Comparison of ENCODE assay signal across 8 mouse cellular contexts in genomic region chr15:12211577-12211976, GRCm38 (mm10). TPM values are rescaled to one million over a fixed set of nuclear protein-coding genes. Genes with fewer than 3 reads are reported as not detected.
DNase-seq lines count a peak whose midpoint lies in the region; ATAC-seq and TF ChIP-seq lines count a peak whose summit lies in the region.

No protein-coding gene starts in this region.

- H3K36me3 ChIP-seq in hindbrain, embryonic 14.5 days (replicated peaks; ENCODE audit: control insufficient read depth, insufficient read depth), result no peaks in the 10 kb centered on the region
- no peaks in the 10 kb centered on the region for H3K36me3 ChIP-seq in hindbrain, embryonic 13.5 days
- H3K36me3 ChIP-seq in stomach, postnatal 0 days (ENCODE audit: control insufficient read depth, insufficient read depth, low read length), result no peaks in the 10 kb centered on the region

- no peak for TF ChIP-seq EP300 in stomach, postnatal 0 days (optimal IDR thresholded peaks at IDR 0.05)

- ATAC-seq in hindbrain, embryonic 14.5 days (ENCODE audit: low FRiP score), result peak; percentile 19; the same call in 1 of the 2 replicates
- ATAC-seq in hindbrain, embryonic 13.5 days (ENCODE audit: low FRiP score), result no peak
- no peak for ATAC-seq in stomach, postnatal 0 days (ENCODE audit: low FRiP score, low TSS enrichment)

- no peak overlapping the region for H3K4me3 ChIP-seq in hindbrain, embryonic 14.5 days (replicated peaks; ENCODE audit: low read length)
- H3K4me3 ChIP-seq in hindbrain, embryonic 13.5 days, result no peak overlapping the region
- H3K4me3 ChIP-seq in cerebellum, adult 2 months (replicated peaks; ENCODE audit: insufficient read depth, low read depth, low read length), result peak overlapping the region; percentile 0
- H3K4me3 ChIP-seq in stomach, postnatal 0 days (ENCODE audit: low read depth, low read length), result no peak overlapping the region

- WGBS in hindbrain, embryonic 14.5 days, result 66% methylated on average over 8 of the region's 8 CpGs
- 73% methylated on average over 8 of the region's 8 CpGs for WGBS in hindbrain, embryonic 13.5 days
- 7% methylated on average over 8 of the region's 8 CpGs for WGBS in cerebellum, adult 2 months
- 78% methylated on average over 8 of the region's 8 CpGs for WGBS in stomach, postnatal 0 days

- H3K27ac ChIP-seq in hindbrain, embryonic 14.5 days, result no peak overlapping the region
- H3K27ac ChIP-seq in hindbrain, embryonic 13.5 days, result no peak overlapping the region
- peak overlapping the region; percentile 77 for H3K27ac ChIP-seq in cerebellum, adult 2 months (ENCODE audit: insufficient read depth, low read length)
- H3K27ac ChIP-seq in stomach, postnatal 0 days (replicated peaks), result no peak overlapping the region

- TF ChIP-seq POLR2A in cerebellum, adult 2 months (IDR thresholded peaks at IDR 0.05; ENCODE audit: borderline replicate concordance, insufficient read depth, low read length), result no peak

- TF ChIP-seq CTCF in cerebellum, adult 2 months (IDR thresholded peaks at IDR 0.05; ENCODE audit: borderline replicate concordance, insufficient read depth, low read depth, low read length), result no peak
- TF ChIP-seq CTCF in stomach, postnatal 0 days (IDR thresholded peaks at IDR 0.05; ENCODE audit: low read depth), result no peak

- peaks cover 15% of the 10 kb centered on the region for H3K4me1 ChIP-seq in hindbrain, embryonic 14.5 days (replicated peaks; ENCODE audit: control insufficient read depth, insufficient read depth, low read length)
- H3K4me1 ChIP-seq in hindbrain, embryonic 13.5 days (replicated peaks), result peaks cover 49% of the 10 kb centered on the region
- H3K4me1 ChIP-seq in cerebellum, adult 2 months (ENCODE audit: control insufficient read depth, insufficient read depth, low read length), result peaks cover 61% of the 10 kb centered on the region
- H3K4me1 ChIP-seq in stomach, postnatal 0 days (replicated peaks; ENCODE audit: control insufficient read depth, insufficient read depth), result peaks cover 2% of the 10 kb centered on the region

- DNase-seq in hindbrain, embryonic 14.5 days (ENCODE audit: low spot score), result no peak
- peak; percentile 86 to 91 for DNase-seq in cerebellum, adult 2 months
- peak; percentile 86 for DNase-seq in layer of hippocampus, adult 8-10 months (ENCODE audit: low spot score in 2 of 2)
- DNase-seq in natural killer cell, adult 2 months (ENCODE audit: low spot score in 2 of 2), result peak; percentile 67 to 76
- DNase-seq in embryo, embryonic 10.5 days (ENCODE audit: low spot score), result no peak
- no peak for DNase-seq in stomach, postnatal 0 days (ENCODE audit: low spot score)
- DNase-seq in urinary bladder, postnatal 10 days (ENCODE audit: low spot score), result no peak

- no peak overlapping the region for H3K9ac ChIP-seq in hindbrain, embryonic 14.5 days
- H3K9ac ChIP-seq in hindbrain, embryonic 13.5 days, result no peak overlapping the region
- no peak overlapping the region for H3K9ac ChIP-seq in stomach, postnatal 0 days (ENCODE audit: low read length)

- no peaks in the 10 kb centered on the region for H3K27me3 ChIP-seq in hindbrain, embryonic 14.5 days (ENCODE audit: control insufficient read depth, insufficient read depth, low read length)
- H3K27me3 ChIP-seq in hindbrain, embryonic 13.5 days, result no peaks in the 10 kb centered on the region
- H3K27me3 ChIP-seq in cerebellum, adult 2 months (ENCODE audit: control insufficient read depth, insufficient read depth, low read length), result no peaks in the 10 kb centered on the region
- no peaks in the 10 kb centered on the region for H3K27me3 ChIP-seq in stomach, postnatal 0 days (ENCODE audit: control insufficient read depth, insufficient read depth, low read length)

- no peaks in the 10 kb centered on the region for H3K9me3 ChIP-seq in hindbrain, embryonic 14.5 days (ENCODE audit: control insufficient read depth, low read length)
- H3K9me3 ChIP-seq in hindbrain, embryonic 13.5 days, result no peaks in the 10 kb centered on the region
- H3K9me3 ChIP-seq in stomach, postnatal 0 days (ENCODE audit: control insufficient read depth, low read length), result no peaks in the 10 kb centered on the region

- no peak overlapping the region for H3K4me2 ChIP-seq in hindbrain, embryonic 14.5 days (replicated peaks)
- H3K4me2 ChIP-seq in hindbrain, embryonic 13.5 days, result no peak overlapping the region
- no peak overlapping the region for H3K4me2 ChIP-seq in stomach, postnatal 0 days (replicated peaks; ENCODE audit: low read depth)

RNA-seq across cellular contexts. Expression of gene Mtmr12, which starts 6.7 kb away (rescaled TPM):
- polyA plus RNA-seq in hindbrain, embryonic 14.5 days (2014; fragmentation: Nextera tagmentation; extraction: Ambion mirVana), result 7.9 and 11.7 TPM in 2 replicates
- polyA plus RNA-seq in hindbrain, embryonic 13.5 days (2015; fragmentation: Nextera tagmentation; extraction: Ambion mirVana), result 7.7 and 8.3 TPM in 2 replicates
- 18.7 and 19.0 TPM in 2 replicates for polyA plus RNA-seq in cerebellum, adult 2 months (2012; rRNA removed)
- total RNA-seq in layer of hippocampus, adult 8-10 months (2022), result 10 to 100 TPM; 56.7 to 62.5 (median 59.0) TPM
- 6.8 and 7.3 TPM in 2 replicates for polyA plus RNA-seq in stomach, postnatal 0 days (2015; fragmentation: Nextera tagmentation; extraction: Ambion mirVana)

Comparison
In these comparisons a context has a peak if more than half of its experiments do, and no peak if none do; other contexts are left out.
1. DNase-seq: peak in cerebellum, adult 2 months (2 of 2), layer of hippocampus, adult 8-10 months (2 of 2) and natural killer cell, adult 2 months (2 of 2); none in hindbrain, embryonic 14.5 days (single experiment), embryo, embryonic 10.5 days (single experiment), stomach, postnatal 0 days (single experiment) and urinary bladder, postnatal 10 days (single experiment).